ENCODE assay signal across 8 mouse cellular contexts in genomic region chr8:106010748-106011642, GRCm38 (mm10). TPM values are rescaled to one million over a fixed set of nuclear protein-coding genes. Genes with fewer than 3 reads are reported as not detected.
A peak's percentile ranks its signal among the peaks of the same experiment; 100 is the strongest.
DNase-seq lines count a peak whose midpoint lies in the region; ATAC-seq and TF ChIP-seq lines count a peak whose summit lies in the region.

No protein-coding gene starts in this region.

- no peak for TF ChIP-seq RAD21 in CH12.LX (IDR thresholded peaks at IDR 0.05; ENCODE audit: low read depth, low read length)

- H3K79me2 ChIP-seq in CH12.LX (replicated peaks; ENCODE audit: control insufficient read depth, extremely low read depth, insufficient read depth, poor library complexity, severe bottlenecking) = peaks cover 9% of the 10 kb centered on the region

- H3K36me3 ChIP-seq in CH12.LX (replicated peaks in 1 of 2; ENCODE audit: control insufficient read depth in 1 of 2, insufficient read depth in 1 of 2, low read length in 1 of 2) = peaks cover 4 to 31% of the 10 kb centered on the region in 2 experiments
- H3K36me3 ChIP-seq in forebrain, embryonic 11.5 days (ENCODE audit: control insufficient read depth, insufficient read depth, low read length) = no peaks in the 10 kb centered on the region; the same call in 1 of the 2 replicates
- H3K36me3 ChIP-seq in heart, postnatal 0 days (replicated peaks; ENCODE audit: control insufficient read depth, insufficient read depth, low read length) = peaks cover 6% of the 10 kb centered on the region; the same call in 1 of the 2 replicates
- H3K36me3 ChIP-seq in liver, embryonic 16.5 days (ENCODE audit: control insufficient read depth, insufficient read depth) = no peaks in the 10 kb centered on the region
- peaks cover 13% of the 10 kb centered on the region; the same call in 1 of the 2 replicates for H3K36me3 ChIP-seq in neural tube, embryonic 13.5 days
- H3K36me3 ChIP-seq in testis, adult 2 months (ENCODE audit: control insufficient read depth, insufficient read depth, low read length) = no peaks in the 10 kb centered on the region

- TF ChIP-seq EP300 in CH12.LX (IDR thresholded peaks at IDR 0.05; ENCODE audit: low read length) = no peak
- TF ChIP-seq EP300 in heart, postnatal 0 days (IDR thresholded peaks at IDR 0.05; ENCODE audit: low read depth) = no peak

- no peaks in the 10 kb centered on the region for H3K9me3 ChIP-seq in CH12.LX (replicated peaks; ENCODE audit: low read length)
- H3K9me3 ChIP-seq in forebrain, embryonic 11.5 days (ENCODE audit: control insufficient read depth, low read length) = no peaks in the 10 kb centered on the region
- no peaks in the 10 kb centered on the region for H3K9me3 ChIP-seq in heart, postnatal 0 days (replicated peaks; ENCODE audit: control insufficient read depth, low read length)
- no peaks in the 10 kb centered on the region for H3K9me3 ChIP-seq in liver, embryonic 16.5 days (replicated peaks; ENCODE audit: control insufficient read depth, low read length)
- H3K9me3 ChIP-seq in neural tube, embryonic 13.5 days = no peaks in the 10 kb centered on the region

- H3K27ac ChIP-seq in CH12.LX (ENCODE audit: insufficient read depth, low read depth) = peak overlapping the region; percentile 23
- no peak overlapping the region for H3K27ac ChIP-seq in forebrain, embryonic 11.5 days (ENCODE audit: low read depth, low read length)
- H3K27ac ChIP-seq in heart, postnatal 0 days (ENCODE audit: low read depth) = peak overlapping the region; percentile 74
- H3K27ac ChIP-seq in liver, embryonic 16.5 days (ENCODE audit: low read length) = peak overlapping the region; percentile 90
- H3K27ac ChIP-seq in neural tube, embryonic 13.5 days (replicated peaks) = peak overlapping the region; percentile 67
- H3K27ac ChIP-seq in testis, adult 2 months (ENCODE audit: control insufficient read depth, insufficient read depth, low read depth, low read length) = peak overlapping the region; percentile 71

- peak; percentile 89 for TF ChIP-seq POLR2A in CH12.LX (IDR thresholded peaks at IDR 0.05; ENCODE audit: low read depth, low read length)
- TF ChIP-seq POLR2A in testis, adult 2 months (IDR thresholded peaks at IDR 0.05; ENCODE audit: control insufficient read depth, low read depth, low read length) = peak; percentile 84

- no peak for TF ChIP-seq CTCF in CH12.LX (conservative IDR thresholded peaks at IDR 0.05 in 1 of 2, IDR thresholded peaks at IDR 0.05 in 1 of 2; ENCODE audit: low read depth in 2 of 2, low read length in 2 of 2)
- no peak for TF ChIP-seq CTCF in heart, postnatal 0 days (IDR thresholded peaks at IDR 0.05; ENCODE audit: low read depth)
- 0 out of 2 replicates have a peak, but pooled peaks have one; percentile 8 for TF ChIP-seq CTCF in testis, adult 2 months (IDR thresholded peaks at IDR 0.05; ENCODE audit: control insufficient read depth, insufficient read depth, insufficient replicate concordance, low read depth, low read length)

- H3K27me3 ChIP-seq in CH12.LX (replicated peaks) = no peaks in the 10 kb centered on the region
- H3K27me3 ChIP-seq in forebrain, embryonic 11.5 days (ENCODE audit: control insufficient read depth, insufficient read depth, low read length) = no peaks in the 10 kb centered on the region
- H3K27me3 ChIP-seq in heart, postnatal 0 days (ENCODE audit: control insufficient read depth, insufficient read depth, low read length) = no peaks in the 10 kb centered on the region
- no peaks in the 10 kb centered on the region for H3K27me3 ChIP-seq in liver, embryonic 16.5 days (ENCODE audit: control insufficient read depth, insufficient read depth, low read depth, low read length)
- H3K27me3 ChIP-seq in neural tube, embryonic 13.5 days = no peaks in the 10 kb centered on the region
- no peaks in the 10 kb centered on the region for H3K27me3 ChIP-seq in testis, adult 2 months (ENCODE audit: control insufficient read depth, insufficient read depth, low read length)

- 1% methylated on average over 74 of the region's 74 CpGs for WGBS in forebrain, embryonic 11.5 days
- under 1% methylated on average over 73 of the region's 74 CpGs for WGBS in heart, postnatal 0 days
- WGBS in liver, embryonic 16.5 days (ENCODE audit: insufficient replicate concordance) = under 1% methylated on average over 74 of the region's 74 CpGs
- 2% methylated on average over 74 of the region's 74 CpGs for WGBS in neural tube, embryonic 13.5 days

- dilution Hi-C loops in CH12.LX (cut with MboI; ENCODE audit: extremely low pct_ligation_motif_present, extremely low pct_unique_long_range_greater_than_20kb, low sequenced_read_pairs) = no loop called here

- H3K9ac ChIP-seq in CH12.LX (ENCODE audit: insufficient read depth, low read depth) = peak overlapping the region; percentile 62
- peak overlapping the region; percentile 84 for H3K9ac ChIP-seq in forebrain, embryonic 11.5 days (ENCODE audit: low read length)
- H3K9ac ChIP-seq in heart, postnatal 0 days (replicated peaks; ENCODE audit: low read depth, low read length) = peak overlapping the region; percentile 89
- peak overlapping the region; percentile 86 for H3K9ac ChIP-seq in liver, embryonic 16.5 days (ENCODE audit: low read depth, low read length)
- peak overlapping the region; percentile 88 for H3K9ac ChIP-seq in neural tube, embryonic 13.5 days

- in situ Hi-C loops in CH12.LX (cut with MboI; ENCODE audit: low pct_ligation_motif_present, low pct_unique_long_range_greater_than_20kb, low sequenced_read_pairs) = no loop called here

- peaks cover 10 to 35% of the 10 kb centered on the region in 2 experiments for H3K4me1 ChIP-seq in CH12.LX (ENCODE audit: control insufficient read depth in 1 of 2, insufficient read depth in 2 of 2)
- peaks cover 4% of the 10 kb centered on the region for H3K4me1 ChIP-seq in forebrain, embryonic 11.5 days (replicated peaks; ENCODE audit: control insufficient read depth, insufficient read depth, low read length)
- H3K4me1 ChIP-seq in heart, postnatal 0 days (ENCODE audit: control insufficient read depth, insufficient read depth) = peaks cover 18% of the 10 kb centered on the region
- peaks cover 23% of the 10 kb centered on the region for H3K4me1 ChIP-seq in liver, embryonic 16.5 days (ENCODE audit: control insufficient read depth, low read depth, low read length)
- peaks cover 21% of the 10 kb centered on the region for H3K4me1 ChIP-seq in neural tube, embryonic 13.5 days (replicated peaks)
- H3K4me1 ChIP-seq in testis, adult 2 months (ENCODE audit: control insufficient read depth, insufficient read depth, low read length) = peaks cover 4% of the 10 kb centered on the region; the same call in 1 of the 2 replicates

- peak overlapping the region; percentile 77 for H3K4me2 ChIP-seq in CH12.LX (ENCODE audit: insufficient read depth, low read depth, poor library complexity, severe bottlenecking)
- peak overlapping the region; percentile 96 for H3K4me2 ChIP-seq in forebrain, embryonic 11.5 days (ENCODE audit: low read depth, low read length, severe bottlenecking)
- peak overlapping the region; percentile 99 for H3K4me2 ChIP-seq in heart, postnatal 0 days (ENCODE audit: low read depth, low read length)
- peak overlapping the region; percentile 96 for H3K4me2 ChIP-seq in liver, embryonic 16.5 days (ENCODE audit: low read depth, low read length)
- H3K4me2 ChIP-seq in neural tube, embryonic 13.5 days = peak overlapping the region; percentile 98

- DNase-seq in CH12.LX (ENCODE audit: extremely low read depth) = peak; percentile 92
- peak; percentile 92 for DNase-seq in c-Kit-positive CD71-positive TER-119-negative erythroid progenitor cells, embryonic 14.5 days (ENCODE audit: low read depth)
- DNase-seq in forebrain, embryonic 11.5 days (ENCODE audit: low spot score) = peak; percentile 95
- DNase-seq in heart, postnatal 0 days (ENCODE audit: low spot score) = peak; percentile 87
- DNase-seq in kidney, postnatal 4 days = peak; percentile 97

- ATAC-seq in forebrain, embryonic 11.5 days (replicated peaks; ENCODE audit: low FRiP score) = peak; percentile 94
- peak; percentile 96 for ATAC-seq in heart, postnatal 0 days (ENCODE audit: insufficient read depth, low read depth)
- ATAC-seq in liver, embryonic 16.5 days (ENCODE audit: low read depth) = peak; percentile 92
- ATAC-seq in neural tube, embryonic 13.5 days (ENCODE audit: low read depth) = peak; percentile 95

- peak overlapping the region; percentile 82 to 98 (median 84) for H3K4me3 ChIP-seq in CH12.LX (replicated peaks in 1 of 3; ENCODE audit: low read depth in 2 of 3, low read length in 2 of 3, poor library complexity in 1 of 3)
- peak overlapping the region; percentile 93 for H3K4me3 ChIP-seq in forebrain, embryonic 11.5 days (ENCODE audit: low read depth, low read length)
- H3K4me3 ChIP-seq in heart, postnatal 0 days (ENCODE audit: low read depth, low read length) = peak overlapping the region; percentile 98
- peak overlapping the region; percentile 91 for H3K4me3 ChIP-seq in liver, embryonic 16.5 days (ENCODE audit: low read depth, low read length)
- H3K4me3 ChIP-seq in neural tube, embryonic 13.5 days = peak overlapping the region; percentile 97
- H3K4me3 ChIP-seq in testis, adult 2 months (ENCODE audit: control insufficient read depth, low read depth, low read length) = peak overlapping the region; percentile 98

RNA-seq across cellular contexts. Expression of gene Ddx28, which starts 0.7 kb away (rescaled TPM):
- total RNA-seq in CH12.LX (2012; rRNA removed) (19.8 and 23.3 TPM in 2 replicates), CH12.LX (2014; rRNA removed) (21.6 and 21.8 TPM in 2 replicates)
- 15.5 and 16.3 TPM in 2 replicates for polyA plus RNA-seq in CH12.LX (2012; ENCODE audit: insufficient read length, low read depth)
- polyA plus RNA-seq in forebrain, embryonic 11.5 days (2014; fragmentation: Nextera tagmentation; extraction: Ambion mirVana) = 21.0 and 22.4 TPM in 2 replicates
- total RNA-seq in heart, postnatal 0 days (2014; rRNA removed; ENCODE audit: low replicate concordance) = 25.8 and 35.4 TPM in 2 replicates
- 10.9 TPM in 2 replicates for polyA plus RNA-seq in heart, postnatal 0 days (2015; fragmentation: Nextera tagmentation; extraction: Ambion mirVana)
- polyA plus RNA-seq in liver, embryonic 16.5 days (2015; fragmentation: Nextera tagmentation; extraction: Ambion mirVana) = 8.7 and 9.6 TPM in 2 replicates
- 20.7 and 22.2 TPM in 2 replicates for polyA plus RNA-seq in neural tube, embryonic 13.5 days (2015; fragmentation: Nextera tagmentation; extraction: Ambion mirVana)
- polyA plus RNA-seq in testis, adult 2 months (2012; rRNA removed) = 4.4 and 4.9 TPM in 2 replicates

RNA-seq across cellular contexts. Expression of gene Dpep2nb, which starts 5.2 kb away (rescaled TPM):
- total RNA-seq in CH12.LX (2012; rRNA removed) (not detected in 2 replicates), CH12.LX (2014; rRNA removed) (not detected in 2 replicates)
- polyA plus RNA-seq in CH12.LX (2012; ENCODE audit: insufficient read length, low read depth) = not detected in 2 replicates
- not detected in 2 replicates for polyA plus RNA-seq in forebrain, embryonic 11.5 days (2014; fragmentation: Nextera tagmentation; extraction: Ambion mirVana)
- total RNA-seq in heart, postnatal 0 days (2014; rRNA removed; ENCODE audit: low replicate concordance) = not detected in 2 replicates
- polyA plus RNA-seq in heart, postnatal 0 days (2015; fragmentation: Nextera tagmentation; extraction: Ambion mirVana) = 0.20 and 0.21 TPM in 2 replicates
- not detected in 2 replicates for polyA plus RNA-seq in liver, embryonic 16.5 days (2015; fragmentation: Nextera tagmentation; extraction: Ambion mirVana)
- 0.24 TPM in 1 of 2 replicates, not detected in the other for polyA plus RNA-seq in neural tube, embryonic 13.5 days (2015; fragmentation: Nextera tagmentation; extraction: Ambion mirVana)
- 3.0 and 4.1 TPM in 2 replicates for polyA plus RNA-seq in testis, adult 2 months (2012; rRNA removed)

RNA-seq across cellular contexts. Expression of gene Dus2, which starts 19.9 kb away (rescaled TPM):
- 20.9 and 23.2 TPM in 2 replicates for total RNA-seq in CH12.LX (2012; rRNA removed)
- 20.7 and 23.6 TPM in 2 replicates for total RNA-seq in CH12.LX (2014; rRNA removed)
- polyA plus RNA-seq in CH12.LX (2012; ENCODE audit: insufficient read length, low read depth) = 27.2 and 27.7 TPM in 2 replicates
- 16.5 and 20.7 TPM in 2 replicates for polyA plus RNA-seq in forebrain, embryonic 11.5 days (2014; fragmentation: Nextera tagmentation; extraction: Ambion mirVana)
- total RNA-seq in heart, postnatal 0 days (2014; rRNA removed; ENCODE audit: low replicate concordance) = 8.5 and 9.8 TPM in 2 replicates
- polyA plus RNA-seq in heart, postnatal 0 days (2015; fragmentation: Nextera tagmentation; extraction: Ambion mirVana) = 8.6 and 9.0 TPM in 2 replicates
- polyA plus RNA-seq in liver, embryonic 16.5 days (2015; fragmentation: Nextera tagmentation; extraction: Ambion mirVana) = 10.5 and 10.9 TPM in 2 replicates
- polyA plus RNA-seq in neural tube, embryonic 13.5 days (2015; fragmentation: Nextera tagmentation; extraction: Ambion mirVana) = 21.5 and 23.1 TPM in 2 replicates
- polyA plus RNA-seq in testis, adult 2 months (2012; rRNA removed) = 11.4 and 12.8 TPM in 2 replicates

RNA-seq across cellular contexts. Expression of gene Dpep3, which starts 31.8 kb away (rescaled TPM):
- total RNA-seq in CH12.LX (2012; rRNA removed) (not detected in 2 replicates), CH12.LX (2014; rRNA removed) (not detected in 2 replicates)
- polyA plus RNA-seq in CH12.LX (2012; ENCODE audit: insufficient read length, low read depth) = not detected in 2 replicates
- not detected in 2 replicates for polyA plus RNA-seq in forebrain, embryonic 11.5 days (2014; fragmentation: Nextera tagmentation; extraction: Ambion mirVana)
- total RNA-seq in heart, postnatal 0 days (2014; rRNA removed; ENCODE audit: low replicate concordance) = not detected in 2 replicates
- polyA plus RNA-seq in heart, postnatal 0 days (2015; fragmentation: Nextera tagmentation; extraction: Ambion mirVana) = not detected in 2 replicates
- polyA plus RNA-seq in liver, embryonic 16.5 days (2015; fragmentation: Nextera tagmentation; extraction: Ambion mirVana) = not detected in 2 replicates
- not detected in 2 replicates for polyA plus RNA-seq in neural tube, embryonic 13.5 days (2015; fragmentation: Nextera tagmentation; extraction: Ambion mirVana)
- 561 and 647 TPM in 2 replicates for polyA plus RNA-seq in testis, adult 2 months (2012; rRNA removed)

RNA-seq across cellular contexts. Expression of gene Slc12a4, which starts 45.1 kb away (rescaled TPM):
- total RNA-seq in CH12.LX (2012; rRNA removed) = 9.4 and 9.7 TPM in 2 replicates
- 2.8 and 4.2 TPM in 2 replicates for total RNA-seq in CH12.LX (2014; rRNA removed)
- 7.2 and 8.1 TPM in 2 replicates for polyA plus RNA-seq in CH12.LX (2012; ENCODE audit: insufficient read length, low read depth)
- 10.6 and 11.4 TPM in 2 replicates for polyA plus RNA-seq in forebrain, embryonic 11.5 days (2014; fragmentation: Nextera tagmentation; extraction: Ambion mirVana)
- total RNA-seq in heart, postnatal 0 days (2014; rRNA removed; ENCODE audit: low replicate concordance) = 36.7 and 40.7 TPM in 2 replicates
- polyA plus RNA-seq in heart, postnatal 0 days (2015; fragmentation: Nextera tagmentation; extraction: Ambion mirVana) = 32.8 and 34.9 TPM in 2 replicates
- polyA plus RNA-seq in liver, embryonic 16.5 days (2015; fragmentation: Nextera tagmentation; extraction: Ambion mirVana) = 11.1 and 12.0 TPM in 2 replicates
- 8.7 and 11.0 TPM in 2 replicates for polyA plus RNA-seq in neural tube, embryonic 13.5 days (2015; fragmentation: Nextera tagmentation; extraction: Ambion mirVana)
- polyA plus RNA-seq in testis, adult 2 months (2012; rRNA removed) = 5.6 and 5.9 TPM in 2 replicates
